Mouse (Mus musculus) embryonic fibroblast, embryonic 13.5 days (primary cell): ENCODE measurements around the gene Tsc22d2. TPM values are rescaled to one million over a fixed set of nuclear protein-coding genes. Genes with fewer than 3 reads are reported as not detected.

Experiments used
- H3K27ac ChIP-seq: 2 replicates; pipeline ENCODE4 v1.5.1; 2012; ENCODE audit warnings: low read length, control low read depth, inconsistent platforms; ENCODE audit not compliant: insufficient read depth
- H3K4me1 ChIP-seq: 2 replicates; pipeline ENCODE4 v1.6.1; 2011; ENCODE audit warnings: low read length; ENCODE audit not compliant: control insufficient read depth, insufficient read depth
- H3K4me3 ChIP-seq: 2 replicates; pipeline ENCODE4 v1.5.1; 2011; ENCODE audit warnings: mild to moderate bottlenecking, control low read depth, low read length; ENCODE audit not compliant: insufficient read depth
- CTCF ChIP-seq: IDR thresholded peaks from 2 replicates; pipeline ENCODE4 v1.5.1; 2011; ENCODE audit warnings: mild to moderate bottlenecking, control low read depth, low read length, moderate library complexity, borderline replicate concordance; ENCODE audit not compliant: insufficient read depth
- POLR2A ChIP-seq: IDR thresholded peaks from 2 replicates; pipeline ENCODE4 v1.6.1; 2011; ENCODE audit warnings: low read depth, mild to moderate bottlenecking, control low read depth, low read length, moderate library complexity
- polyA plus RNA-seq: library from polyadenylated mRNA; stranded (reverse); fragments of >200 nt; gene quantifications from 2 replicates; pipeline ENCODE4 v1.2.4, GENCODE M21; 2011; ENCODE audit warnings: low read depth; ENCODE audit not compliant: missing spikeins, insufficient read length

The Tsc22d2 gene
- polyA plus RNA-seq, 1 experiment = 94.4 TPM

DNA sequence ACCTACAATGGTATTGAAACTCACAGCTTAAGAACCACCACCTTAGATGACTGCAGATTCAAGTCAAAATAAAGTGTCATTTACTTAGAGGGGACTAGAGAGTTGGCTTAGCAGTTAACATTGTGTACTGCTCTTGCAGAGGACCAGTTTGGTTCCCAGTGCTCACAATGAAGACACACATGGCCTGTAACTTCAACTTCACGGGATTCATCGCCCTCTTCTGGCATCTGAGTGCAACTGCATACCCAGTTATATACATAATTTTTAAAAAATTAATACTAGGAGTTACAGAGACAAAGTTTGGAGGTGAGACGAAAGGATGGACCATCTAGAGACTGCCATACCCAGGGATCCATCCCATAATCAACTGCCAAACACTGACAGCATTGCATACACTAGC, 72.6 kb downstream of the Tsc22d2 start:
- H3K4me3 ChIP-seq = no peak overlapping the region
- no peaks in the 10 kb centered on the region for H3K4me1 ChIP-seq
- H3K27ac ChIP-seq = no peak overlapping the region
- TF ChIP-seq POLR2A = no peak

- H3K4me1 ChIP-seq = no peaks in the 10 kb centered on the region
- no peak for TF ChIP-seq POLR2A
- no peak overlapping the region for H3K27ac ChIP-seq
- no peak overlapping the region for H3K4me3 ChIP-seq
Measured at GRCm38 (mm10) chr3:58487999-58488775, 73.7 kb downstream of the Tsc22d2 start.

- H3K4me3 ChIP-seq = no peak overlapping the region
- TF ChIP-seq CTCF = no peak
- no peak for TF ChIP-seq POLR2A
- H3K27ac ChIP-seq = no peak overlapping the region
- H3K4me1 ChIP-seq = no peaks in the 10 kb centered on the region
Measured at GRCm38 (mm10) chr3:58490787-58491186, 76.3 kb downstream of the Tsc22d2 start.

DNA sequence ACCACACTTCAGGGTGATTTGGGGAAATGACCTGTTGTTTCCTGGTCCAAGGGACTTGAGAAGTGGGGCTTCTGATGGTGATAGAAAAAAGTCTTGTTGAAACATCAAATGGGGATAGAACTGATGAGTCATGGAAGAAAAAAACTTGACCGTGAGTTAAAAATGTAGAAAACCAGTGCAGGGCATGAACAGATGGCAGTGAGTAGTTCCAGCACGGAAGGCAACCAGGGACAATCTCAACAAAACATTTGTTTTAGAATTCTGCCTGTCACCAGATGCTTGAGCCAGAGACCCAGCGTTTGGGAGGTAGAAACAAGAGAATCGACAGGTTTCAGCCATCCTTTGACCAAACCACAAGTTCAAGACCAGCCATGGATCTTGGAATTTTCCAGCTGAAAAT, 79.1 kb downstream of the Tsc22d2 start:
- Histone ChIP-seq H3K27ac (no peak overlapping the region), H3K4me1 (no peaks in the 10 kb centered on the region), H3K4me3 (no peak overlapping the region)
- no peak for TF ChIP-seq CTCF
- TF ChIP-seq POLR2A = no peak

GRCm38 (mm10) chr3:58501961-58502360, 87.4 kb downstream of the Tsc22d2 start:
- TF ChIP-seq CTCF (no peak), POLR2A (no peak)
- no peak overlapping the region for H3K4me3 ChIP-seq
- H3K4me1 ChIP-seq = no peaks in the 10 kb centered on the region
- H3K27ac ChIP-seq = no peak overlapping the region

DNA sequence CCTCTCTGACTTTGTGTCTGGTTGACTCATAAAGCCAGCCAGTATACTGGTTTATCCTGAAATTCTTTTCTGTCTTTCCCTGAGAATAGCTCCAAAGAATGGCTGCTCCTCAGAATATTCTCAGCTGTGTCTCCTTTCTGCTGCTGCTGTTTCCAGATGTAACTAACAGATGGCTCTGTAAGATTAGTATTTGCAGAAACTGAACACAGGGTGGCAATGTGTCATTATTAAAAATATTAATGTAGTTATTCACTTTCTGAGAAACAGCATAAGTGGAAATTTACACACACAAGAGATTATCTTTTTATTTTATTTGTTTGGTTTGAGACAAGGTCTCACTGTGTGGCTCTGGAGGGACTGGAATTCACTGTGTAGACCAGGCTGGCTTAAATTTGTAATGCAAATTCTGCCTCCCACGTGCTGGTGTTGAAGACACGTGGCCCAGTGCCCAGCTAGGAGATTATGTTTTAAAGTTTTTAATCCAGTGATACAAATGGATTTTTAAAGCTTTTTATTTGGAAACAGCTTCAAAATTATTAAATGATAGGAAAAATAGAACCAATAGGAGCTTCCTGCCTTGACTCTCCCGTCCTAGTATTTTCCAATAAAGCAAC, 89.3 kb downstream of the Tsc22d2 start:
- TF ChIP-seq POLR2A = no peak
- TF ChIP-seq CTCF = no peak
- H3K27ac ChIP-seq = no peak overlapping the region

DNA sequence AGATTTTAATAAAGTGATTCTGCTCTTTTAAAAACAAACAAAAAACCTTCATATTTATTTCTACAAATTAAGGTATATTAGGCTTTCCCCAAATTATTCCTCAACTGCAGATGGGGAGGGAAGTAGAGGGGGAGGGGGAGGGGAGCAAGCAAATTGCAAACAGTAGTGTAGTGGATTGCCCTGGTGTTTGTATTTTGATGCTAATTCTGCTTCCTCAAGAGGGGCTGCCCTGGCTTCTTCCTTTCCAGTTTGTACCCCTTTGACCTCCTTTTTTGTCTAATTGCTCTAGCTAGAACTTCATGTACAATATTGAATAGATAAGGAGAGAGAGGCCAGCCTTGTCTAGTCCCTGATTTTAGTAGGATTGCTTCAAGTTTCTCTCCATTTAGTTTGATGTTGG, 90.2 kb downstream of the Tsc22d2 start:
- Histone ChIP-seq H3K27ac (no peak overlapping the region), H3K4me1 (no peaks in the 10 kb centered on the region), H3K4me3 (no peak overlapping the region)
- no peak for TF ChIP-seq POLR2A
- TF ChIP-seq CTCF = no peak

More for the DNA sequence above, 89.3 kb downstream of the Tsc22d2 start:
- H3K4me1 ChIP-seq = no peaks in the 10 kb centered on the region
- no peak overlapping the region for H3K4me3 ChIP-seq

DNA sequence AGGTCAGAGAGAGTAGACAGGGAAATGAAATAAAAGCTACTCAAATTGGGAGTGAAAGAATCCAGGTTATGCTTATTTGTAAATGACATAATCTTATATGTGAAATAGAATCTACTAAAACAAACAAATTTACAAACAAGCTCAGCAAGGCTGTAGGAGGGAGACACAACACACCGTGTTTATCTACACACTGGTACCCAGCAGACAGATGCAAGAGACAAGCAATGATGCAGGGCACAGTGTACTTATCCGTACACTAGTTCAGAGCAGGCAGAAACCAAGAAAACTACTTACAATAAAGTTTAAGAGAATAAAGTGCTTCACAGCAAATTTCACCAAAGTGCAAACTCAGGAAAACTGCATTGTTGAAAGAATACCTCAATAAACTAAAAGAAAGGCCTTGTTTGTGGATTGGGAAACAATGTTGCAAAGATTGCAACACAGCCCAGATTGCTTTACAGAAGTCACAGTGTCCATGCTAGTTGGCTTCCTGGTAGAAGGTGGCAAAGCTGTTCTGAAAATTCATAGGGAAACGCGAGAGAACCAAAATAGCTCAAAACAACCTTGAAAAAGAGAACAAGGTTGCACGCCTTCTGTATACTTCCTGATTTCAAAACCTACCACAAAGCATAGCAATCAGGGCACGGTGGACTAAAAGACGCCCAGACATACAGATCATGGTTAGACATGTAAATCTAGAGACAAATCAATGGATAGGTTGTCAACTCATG, 93.7 kb downstream of the Tsc22d2 start:
- TF ChIP-seq CTCF = no peak
- no peak for TF ChIP-seq POLR2A
- Histone ChIP-seq H3K4me3 (no peak overlapping the region), H3K4me1 (no peaks in the 10 kb centered on the region), H3K27ac (no peak overlapping the region)

GRCm38 (mm10) chr3:58511581-58511980, 97.1 kb downstream of the Tsc22d2 start:
- H3K27ac ChIP-seq = no peak overlapping the region
- H3K4me1 ChIP-seq = no peaks in the 10 kb centered on the region
- TF ChIP-seq CTCF (peak; percentile 12; the same call in 1 of the 2 replicates), POLR2A (no peak)
- no peak overlapping the region for H3K4me3 ChIP-seq

DNA sequence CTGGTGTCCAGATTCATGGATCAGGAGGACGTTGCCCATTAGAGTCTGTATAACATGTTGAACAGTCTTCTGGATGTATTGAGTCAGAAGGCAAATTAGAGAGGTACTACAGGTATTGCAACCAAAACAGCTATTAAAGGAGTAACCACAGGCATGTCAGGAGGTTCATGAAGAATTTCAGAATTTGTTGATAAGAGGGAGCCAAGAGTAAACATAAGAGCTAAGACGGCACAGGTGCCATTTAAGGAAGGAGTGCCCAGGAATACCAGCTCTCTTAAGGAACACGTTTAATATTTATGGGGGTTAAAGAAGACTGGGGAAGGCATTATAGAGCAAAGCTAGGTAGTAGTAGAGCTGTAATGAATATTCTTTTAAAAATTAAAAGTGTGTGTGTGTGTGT, 98.2 kb downstream of the Tsc22d2 start:
- no peak overlapping the region for H3K4me3 ChIP-seq
- TF ChIP-seq CTCF = no peak
- TF ChIP-seq POLR2A = no peak
- no peaks in the 10 kb centered on the region for H3K4me1 ChIP-seq
- no peak overlapping the region for H3K27ac ChIP-seq
